Mouse (Mus musculus) liver, adult 2 months (tissue): Measurements from ENCODE around the gene Gata1. TPM values are rescaled to one million over a fixed set of nuclear protein-coding genes. Genes with fewer than 3 reads are reported as not detected.
"Not testable (repeated sequence)": the region's sequence is repeated elsewhere in the genome, so short reads cannot be mapped to it uniquely, and the experiment has no call there.

Experiments used
- DNase-seq: peaks from one replicate; pipeline ENCODE4 v3.0.0-alpha.2; 2011; ENCODE audit warnings: low read depth, low spot score; ENCODE audit errors: extremely low read depth
- H3K27ac ChIP-seq: fragments of 200-500 bp; replicated peaks from 2 replicates; pipeline ENCODE4 v1.5.1; 2012; ENCODE audit warnings: low read depth, mild to moderate bottlenecking, control low read depth, inconsistent platforms, low read length; ENCODE audit not compliant: insufficient read depth
- H3K27me3 ChIP-seq: fragments of 200-500 bp; 2 replicates; pipeline ENCODE4 v1.6.1; 2012; ENCODE audit warnings: mild to moderate bottlenecking, moderate library complexity, low read length, inconsistent platforms; ENCODE audit not compliant: control insufficient read depth, insufficient read depth
- H3K36me3 ChIP-seq: fragments of 200-500 bp; 2 replicates; pipeline ENCODE4 v1.6.1; 2012; ENCODE audit warnings: low read length, inconsistent platforms; ENCODE audit not compliant: control insufficient read depth, insufficient read depth
- H3K4me1 ChIP-seq: fragments of 200-500 bp; 2 replicates; pipeline ENCODE4 v1.6.1; 2011; ENCODE audit warnings: low read length; ENCODE audit not compliant: control insufficient read depth, insufficient read depth
- H3K4me3 ChIP-seq: fragments of 200-500 bp; 2 replicates; pipeline ENCODE4 v1.5.1; 2011; ENCODE audit warnings: low read depth, mild to moderate bottlenecking, control low read depth, low read length, moderate library complexity; ENCODE audit not compliant: insufficient read depth
- H3K79me2 ChIP-seq: fragments of 200-500 bp; 2 replicates; pipeline ENCODE4 v1.6.1; 2012; ENCODE audit warnings: inconsistent platforms, mild to moderate bottlenecking, low read length, moderate library complexity; ENCODE audit not compliant: control insufficient read depth, insufficient read depth
- H3K9ac ChIP-seq: fragments of 200-500 bp; 2 replicates; pipeline ENCODE4 v1.6.1; 2012; ENCODE audit warnings: low read depth, mild to moderate bottlenecking, control low read depth, inconsistent platforms, low read length
- CTCF ChIP-seq: fragments of 200-500 bp; IDR thresholded peaks from 2 replicates; pipeline ENCODE4 v1.5.1; 2011; ENCODE audit warnings: low read depth, low read length, control low read depth
- POLR2A ChIP-seq: fragments of 200-500 bp; IDR thresholded peaks from 2 replicates; pipeline ENCODE4 v1.6.1; 2011; ENCODE audit warnings: low read length, control low read depth; ENCODE audit not compliant: insufficient read depth; ENCODE audit errors: extremely low read depth
- WGBS: fragments of 180-500 bp; shearing (Covaris S2); methylation state at CpG from one replicate; pipeline ENCODE4 v1.1.7; 2018; 5-methylcytosine and 5-hydroxymethylcytosine counted together
- polyA plus RNA-seq: library from polyadenylated mRNA; depleted of rRNA; stranded (reverse); fragments of >200 nt; gene quantifications from 2 replicates; pipeline ENCODE4 v1.2.3, GENCODE M21; 2012
- total RNA-seq: library from RNA; depleted of rRNA; stranded (reverse); fragments of >200 nt; gene quantifications from 2 replicates; pipeline ENCODE4 v1.2.3, GENCODE M21; 2014

The Gata1 gene
- total and polyA plus RNA-seq, 2 experiments = 0.09 TPM; not detected in 1

DNA sequence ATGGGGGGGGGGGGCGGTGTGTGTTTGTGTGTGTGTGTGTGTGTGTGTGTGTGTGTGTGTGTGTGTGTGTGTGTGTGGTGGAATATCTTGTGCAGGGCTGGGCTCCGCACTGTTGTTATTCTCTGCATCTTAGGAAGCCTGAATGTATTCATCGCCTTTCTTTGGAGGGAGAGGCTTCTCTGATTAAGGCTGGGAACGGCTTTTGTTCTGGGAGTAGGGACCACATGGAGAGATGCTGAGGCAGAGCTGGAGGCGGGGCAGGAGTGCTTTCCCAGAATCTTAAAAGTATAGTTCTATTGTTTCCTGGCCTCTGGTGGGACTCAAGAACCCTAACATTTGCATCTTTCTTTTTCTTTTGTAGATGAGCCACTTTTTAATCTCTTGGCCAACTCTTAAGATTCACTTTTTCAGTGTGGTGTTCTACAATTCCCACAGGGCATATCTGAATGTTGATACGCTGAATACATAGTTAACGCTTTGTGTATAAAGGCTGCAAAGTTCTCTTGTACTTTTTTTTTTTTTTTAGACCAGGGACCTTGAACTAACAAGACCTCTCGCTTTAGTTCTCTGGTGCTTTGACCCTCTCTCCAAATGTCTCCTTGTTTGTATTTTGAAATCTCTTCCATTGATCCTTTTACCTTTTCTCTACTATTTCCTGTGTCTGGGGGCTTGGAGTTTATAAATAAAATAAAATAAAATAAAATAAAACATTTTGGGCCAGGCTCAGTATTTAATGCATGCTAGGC lies 35.9 kb upstream of the Gata1 start:
- no peaks in the 10 kb centered on the region for H3K36me3 ChIP-seq
- WGBS = 37% methylated on average over 6 of the region's 8 CpGs
- H3K4me1 ChIP-seq = no peaks in the 10 kb centered on the region
- TF ChIP-seq CTCF = no peak
- no peak for TF ChIP-seq POLR2A
- peak; percentile 58 for DNase-seq
- H3K27ac ChIP-seq = no peak overlapping the region
- H3K27me3 ChIP-seq = no peaks in the 10 kb centered on the region
- no peaks in the 10 kb centered on the region for H3K79me2 ChIP-seq
- H3K4me3 ChIP-seq = no peak overlapping the region
- H3K9ac ChIP-seq = no peak overlapping the region

DNA sequence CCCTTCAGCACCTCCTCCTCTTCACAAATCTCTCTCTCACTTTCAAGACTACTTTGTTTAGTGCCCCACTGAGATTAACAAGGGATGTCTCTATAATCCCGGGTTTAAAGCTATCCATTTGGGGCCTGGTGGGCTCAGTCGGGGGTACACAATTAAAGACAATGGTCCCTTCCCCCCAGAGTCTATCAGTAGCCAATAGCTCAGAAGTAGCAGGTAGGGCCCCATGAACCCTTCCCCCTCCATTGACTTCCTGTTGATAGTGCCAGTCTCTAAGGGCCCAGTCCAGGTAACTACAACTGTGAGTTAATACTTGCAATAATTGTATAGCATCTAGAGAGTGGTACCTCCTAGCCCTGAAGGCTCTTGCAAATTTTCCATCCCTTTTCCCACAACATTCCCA lies 35.3 kb upstream of the Gata1 start:
- no peak overlapping the region for H3K4me3 ChIP-seq
- no peaks in the 10 kb centered on the region for H3K27me3 ChIP-seq
- no peak for DNase-seq
- H3K36me3 ChIP-seq = no peaks in the 10 kb centered on the region
- H3K27ac ChIP-seq = no peak overlapping the region
- H3K79me2 ChIP-seq = no peaks in the 10 kb centered on the region
- 15% methylated on average over 2 of the region's 2 CpGs for WGBS
- no peaks in the 10 kb centered on the region for H3K4me1 ChIP-seq
- H3K9ac ChIP-seq = no peak overlapping the region
- no peak for TF ChIP-seq CTCF
- no peak for TF ChIP-seq POLR2A

DNA sequence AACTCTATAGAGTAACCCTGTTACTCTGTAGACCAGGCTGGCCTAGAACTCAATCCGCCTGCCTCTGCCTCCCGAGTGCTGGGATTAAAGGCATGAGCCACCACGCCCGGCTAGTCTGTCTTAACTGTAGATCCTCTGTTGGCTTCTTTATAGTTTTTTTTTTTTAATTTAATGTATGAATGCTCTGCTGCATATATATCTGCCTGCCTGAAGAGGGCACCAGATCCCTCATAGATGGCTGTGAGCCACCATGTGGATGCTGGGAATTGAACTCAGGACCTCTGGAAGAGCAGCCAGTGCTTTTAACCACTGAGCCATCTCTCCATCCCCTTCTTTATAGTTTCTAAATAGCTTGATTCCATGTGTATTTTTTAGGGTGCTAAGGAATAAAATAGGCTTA lies 31.5 kb upstream of the Gata1 start:
- 94% methylated on average over 4 of the region's 4 CpGs for WGBS
- H3K27me3 ChIP-seq, H3K9ac ChIP-seq, H3K79me2 ChIP-seq, DNase-seq, H3K36me3 ChIP-seq, H3K4me3 ChIP-seq, H3K27ac ChIP-seq, H3K4me1 ChIP-seq: not testable (repeated sequence)

DNA sequence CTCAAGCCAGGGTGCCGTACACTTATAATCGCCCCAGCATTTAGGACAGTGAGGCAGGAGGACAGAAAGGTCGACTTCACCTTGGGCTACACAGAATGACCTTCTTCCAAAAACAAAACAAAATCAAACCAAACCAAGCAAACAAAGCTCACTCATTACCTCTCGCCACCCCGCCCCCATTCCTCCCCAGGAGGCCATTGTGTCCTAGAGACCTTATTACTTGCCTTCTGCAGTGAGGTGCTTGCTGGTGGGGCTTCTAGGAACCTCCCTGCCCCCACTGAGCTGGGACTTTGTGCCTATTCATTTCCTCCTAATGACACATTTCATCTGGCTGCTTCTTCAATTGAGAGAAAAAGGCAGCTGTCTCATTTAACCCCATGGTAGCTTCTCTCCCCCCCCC lies 30.7 kb upstream of the Gata1 start:
- H3K27me3 ChIP-seq = no peaks in the 10 kb centered on the region
- no peaks in the 10 kb centered on the region for H3K36me3 ChIP-seq
- DNase-seq = no peak
- H3K9ac ChIP-seq = no peak overlapping the region
- no peak overlapping the region for H3K27ac ChIP-seq
- no peak overlapping the region for H3K4me3 ChIP-seq
- WGBS = 79% methylated on average over 5 of the region's 5 CpGs
- no peaks in the 10 kb centered on the region for H3K4me1 ChIP-seq
- no peaks in the 10 kb centered on the region for H3K79me2 ChIP-seq
- TF ChIP-seq CTCF (no peak), POLR2A (no peak)

DNA sequence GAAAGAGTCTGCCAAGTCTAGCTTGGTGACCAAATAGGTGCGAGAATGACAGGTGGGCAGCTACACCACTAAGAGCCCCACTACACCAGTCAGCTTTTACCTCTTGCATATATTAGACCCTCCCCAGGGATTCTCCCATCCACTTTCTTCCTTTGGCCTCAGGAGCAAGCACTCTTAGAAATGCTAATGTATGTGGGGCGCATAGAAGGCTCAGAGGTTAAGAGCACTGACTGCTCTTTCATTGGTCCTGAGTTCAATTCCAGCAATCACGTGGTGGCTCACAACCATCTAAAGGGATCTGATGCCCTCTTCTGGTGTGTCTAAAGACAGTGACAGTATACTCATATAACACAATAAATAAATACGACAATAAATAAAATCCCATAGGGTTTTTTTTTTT lies 25.1 kb upstream of the Gata1 start:
- Histone ChIP-seq H3K27me3 (no peaks in the 10 kb centered on the region), H3K4me1 (no peaks in the 10 kb centered on the region), H3K4me3 (no peak overlapping the region), H3K9ac (no peak overlapping the region), H3K36me3 (no peaks in the 10 kb centered on the region), H3K79me2 (no peaks in the 10 kb centered on the region), H3K27ac (no peak overlapping the region)
- peak; percentile 36 for DNase-seq
- WGBS = 77% methylated on average over 4 of the region's 4 CpGs
- TF ChIP-seq CTCF (no peak), POLR2A (no peak)

DNA sequence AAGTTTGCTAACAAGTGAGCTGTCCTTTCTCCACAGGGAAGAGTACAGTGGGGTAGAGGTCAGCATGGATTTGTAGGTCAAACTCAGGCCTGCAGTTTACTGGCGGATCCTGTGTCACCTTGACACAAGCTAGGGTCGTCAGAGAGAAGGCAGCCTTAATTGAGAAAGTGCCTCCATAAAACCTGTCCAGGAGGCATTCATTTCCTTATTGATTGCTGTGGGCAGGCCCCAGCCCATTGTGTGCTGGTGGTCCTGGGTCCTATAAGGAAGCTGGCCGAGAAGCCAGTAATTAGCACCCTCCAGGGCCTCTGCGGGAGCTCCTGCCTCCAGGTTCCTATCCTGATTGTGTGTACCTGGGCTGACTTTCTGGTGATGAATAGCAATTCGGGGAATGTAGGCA lies 24.1 kb upstream of the Gata1 start:
- WGBS = 51% methylated on average over 5 of the region's 5 CpGs
- H3K4me3 ChIP-seq = no peak overlapping the region
- TF ChIP-seq CTCF (no peak), POLR2A (no peak)

More for the DNA sequence above, 24.1 kb upstream of the Gata1 start:
- Histone ChIP-seq H3K9ac (no peak overlapping the region), H3K4me1 (no peaks in the 10 kb centered on the region), H3K79me2 (no peaks in the 10 kb centered on the region), H3K27me3 (no peaks in the 10 kb centered on the region), H3K27ac (no peak overlapping the region), H3K36me3 (no peaks in the 10 kb centered on the region)
- peak; percentile 64 for DNase-seq
